Mouse (Mus musculus) heart, adult 2 months (tissue): ENCODE measurements around the gene Tbc1d17. TPM values are rescaled to one million over a fixed set of nuclear protein-coding genes. Genes with fewer than 3 reads are reported as not detected.

ENCODE experiments used
- DNase-seq, 2 experiments: peaks; one replicate each; pipeline ENCODE4 v3.0.0; 2021
- H3K27ac ChIP-seq: fragments of 200-600 bp; 2 replicates; pipeline ENCODE4 v1.8.1; 2022
- H3K27me3 ChIP-seq: fragments of 200-500 bp; 2 replicates; pipeline ENCODE4 v1.6.1; 2012; ENCODE audit warnings: mild to moderate bottlenecking, low read length, inconsistent platforms, mixed read lengths; ENCODE audit not compliant: control insufficient read depth, insufficient read depth
- H3K36me3 ChIP-seq: fragments of 200-500 bp; 2 replicates; pipeline ENCODE4 v1.6.1; 2012; ENCODE audit warnings: low read length, inconsistent platforms; ENCODE audit not compliant: control insufficient read depth, insufficient read depth
- H3K4me1 ChIP-seq: fragments of 200-500 bp; 2 replicates; pipeline ENCODE4 v1.6.1; 2011; ENCODE audit warnings: low read length; ENCODE audit not compliant: control insufficient read depth, insufficient read depth
- H3K4me3 ChIP-seq: fragments of 200-600 bp; 2 replicates; pipeline ENCODE4 v1.8.1; 2022
- H3K79me2 ChIP-seq: fragments of 200-500 bp; replicated peaks from 2 replicates; pipeline ENCODE4 v1.6.1; 2012; ENCODE audit warnings: mild to moderate bottlenecking, inconsistent platforms, low read length, moderate library complexity, mixed read lengths; ENCODE audit not compliant: control insufficient read depth, insufficient read depth
- H3K9ac ChIP-seq: fragments of 200-500 bp; 2 replicates; pipeline ENCODE4 v1.6.1; 2012; ENCODE audit warnings: low read depth, mild to moderate bottlenecking, control low read depth, inconsistent platforms, low read length, mixed read lengths
- CTCF ChIP-seq: fragments of 200-600 bp; IDR thresholded peaks from 2 replicates; pipeline ENCODE4 v1.8.1; 2022; ENCODE audit warnings: antibody characterized with exemption, mild to moderate bottlenecking, moderate library complexity
- EP300 ChIP-seq: fragments of 200-500 bp; IDR thresholded peaks from 2 replicates; pipeline ENCODE4 v1.6.1; 2011; ENCODE audit warnings: low read depth, low read length, control low read depth; ENCODE audit not compliant: insufficient read depth
- POLR2A ChIP-seq: fragments of 200-500 bp; IDR thresholded peaks from 2 replicates; pipeline ENCODE4 v1.6.1; 2011; ENCODE audit warnings: mild to moderate bottlenecking, low read depth, low read length, control low read depth; ENCODE audit not compliant: insufficient read depth
- WGBS: fragments of 180-500 bp; shearing (Covaris S2); methylation state at CpG from one replicate; pipeline ENCODE4 v1.1.7; 2018; 5-methylcytosine and 5-hydroxymethylcytosine counted together
- intact Hi-C: fragments of 180-260 bp; cut with DNase I; formaldehyde crosslinking; loops from one replicate; pipeline ENCODE4 v1.15.1; 2025
- polyA plus RNA-seq: library from polyadenylated mRNA; depleted of rRNA; stranded (reverse); fragments of >200 nt; gene quantifications from 2 replicates; pipeline ENCODE4 v1.2.3, GENCODE M21; 2012
- total RNA-seq, 2 experiments: library from RNA; stranded (reverse); gene quantifications; 2 replicates each; pipeline ENCODE4 v1.2.3; 2021

Tbc1d17 gene
- total and polyA plus RNA-seq, 3 experiments = 29.6 to 56.0 (median 46.6) TPM

GRCm38 (mm10) chr7:44816470-44817021 is 32.3 kb downstream of the Tbc1d17 start, which contains the start of gene Atf5:
Atf5 (minus strand) TSS chr7:44816658.
- WGBS = under 1% methylated on average over 55 of the region's 57 CpGs
- intact Hi-C loops = loop anchor here (2.0 to 10.0 kb wide), 2 partner anchors 76 to 442 kb away; partner anchors contain the start of gene Med25
- peak within 1 kb of the TSS; percentile 93 for H3K27ac ChIP-seq
- peak within 1 kb of the TSS; percentile 81 for H3K4me3 ChIP-seq
- H3K4me1 ChIP-seq = peaks cover 21% of the 10 kb centered on the region
- peak; percentile 83 for DNase-seq
- peak within 1 kb of the TSS; percentile 97 for H3K9ac ChIP-seq
- peaks cover 14% of the 10 kb centered on the region for H3K36me3 ChIP-seq
- H3K79me2 ChIP-seq = peaks cover 3% of the 10 kb centered on the region
- H3K27me3 ChIP-seq = no peaks in the 10 kb centered on the region
- 0 out of 2 replicates have a peak, but pooled peaks have one; percentile 12 for TF ChIP-seq POLR2A
- no peak for TF ChIP-seq CTCF

GRCm38 (mm10) chr7:44815721-44816469 is 33.0 kb downstream of the Tbc1d17 start, which contains the start of the genes Nup62 and Il4i1:
Nup62 (plus strand) TSS chr7:44816088.
Il4i1 (plus strand) TSS chr7:44816387.
- intact Hi-C loops = loop anchor here (2.0 to 10.0 kb wide), 3 partner anchors 67 to 441 kb away; partner anchors contain the start of genes Med25 and Vrk3
- WGBS = under 1% methylated on average over 62 of the region's 62 CpGs
- TF ChIP-seq POLR2A (peak; percentile 64), CTCF (peak; percentile 40), EP300 (0 out of 2 replicates have a peak, but pooled peaks have one; percentile 11)
- Histone ChIP-seq H3K4me1 (peaks cover 21% of the 10 kb centered on the region), H3K4me3 (peak within 1 kb of the TSS; percentile 81), H3K36me3 (peaks cover 14% of the 10 kb centered on the region), H3K79me2 (peaks cover 3% of the 10 kb centered on the region), H3K9ac (peak within 1 kb of the TSS; percentile 97), H3K27ac (peak within 1 kb of the TSS; percentile 93), H3K27me3 (no peaks in the 10 kb centered on the region)
- peak; percentile 98 to 99 for DNase-seq

GRCm38 (mm10) chr7:44814952-44815553 is 33.8 kb downstream of the Tbc1d17 start:
- Histone ChIP-seq H3K36me3 (peaks cover 12% of the 10 kb centered on the region), H3K27ac (peak overlapping the region; percentile 93), H3K4me1 (peaks cover 17% of the 10 kb centered on the region), H3K27me3 (no peaks in the 10 kb centered on the region), H3K79me2 (peaks cover 2% of the 10 kb centered on the region; the same call in 1 of the 2 replicates), H3K9ac (peak overlapping the region; percentile 62), H3K4me3 (peak overlapping the region; percentile 81)
- intact Hi-C loops = loop anchor here (2.0 to 10.0 kb wide), 2 partner anchors 66 to 440 kb away; partner anchors contain the start of gene Vrk3
- peak; percentile 20 to 39 for DNase-seq
- 39% methylated on average over 14 of the region's 14 CpGs for WGBS
- TF ChIP-seq EP300 = no peak
- TF ChIP-seq POLR2A = no peak
- no peak for TF ChIP-seq CTCF

- intact Hi-C loops = loop anchor here (2.0 to 10.0 kb wide), 2 partner anchors 66 to 440 kb away; partner anchors contain the start of gene Vrk3
These were observed 34.5 kb downstream of the Tbc1d17 start for GRCm38 (mm10) chr7:44814423-44814822.

GRCm38 (mm10) chr7:44813985-44814384 is 34.9 kb downstream of the Tbc1d17 start:
- 87% methylated on average over 3 of the region's 3 CpGs for WGBS
- H3K36me3 ChIP-seq = peaks cover 11% of the 10 kb centered on the region
- no peak for TF ChIP-seq POLR2A
- no peak for TF ChIP-seq EP300
- TF ChIP-seq CTCF = no peak
- H3K79me2 ChIP-seq = peaks cover 2% of the 10 kb centered on the region; the same call in 1 of the 2 replicates
- H3K9ac ChIP-seq = no peak overlapping the region
- peaks cover 13% of the 10 kb centered on the region for H3K4me1 ChIP-seq
- no peak overlapping the region for H3K4me3 ChIP-seq
- no peaks in the 10 kb centered on the region for H3K27me3 ChIP-seq
- DNase-seq = peak; percentile 1 to 6
- H3K27ac ChIP-seq = no peak overlapping the region
- intact Hi-C loops = loop anchor here (2.0 to 10.0 kb wide), 2 partner anchors 65 to 439 kb away; partner anchors contain the start of gene Vrk3

More at GRCm38 (mm10) chr7:44814423-44814822, 34.5 kb downstream of the Tbc1d17 start:
- DNase-seq = peak in 1 of 2 experiments; percentile 4
- H3K4me3 ChIP-seq = no peak overlapping the region
- H3K4me1 ChIP-seq = peaks cover 13% of the 10 kb centered on the region
- H3K36me3 ChIP-seq = peaks cover 11% of the 10 kb centered on the region
- H3K27me3 ChIP-seq = no peaks in the 10 kb centered on the region
- no peak overlapping the region for H3K9ac ChIP-seq
- no peak for TF ChIP-seq POLR2A
- no peak overlapping the region for H3K27ac ChIP-seq
- 83% methylated on average over 4 of the region's 4 CpGs for WGBS
- peaks cover 2% of the 10 kb centered on the region; the same call in 1 of the 2 replicates for H3K79me2 ChIP-seq
